17 mouse cellular contexts compared by ENCODE assay signal in the genomic region with DNA sequence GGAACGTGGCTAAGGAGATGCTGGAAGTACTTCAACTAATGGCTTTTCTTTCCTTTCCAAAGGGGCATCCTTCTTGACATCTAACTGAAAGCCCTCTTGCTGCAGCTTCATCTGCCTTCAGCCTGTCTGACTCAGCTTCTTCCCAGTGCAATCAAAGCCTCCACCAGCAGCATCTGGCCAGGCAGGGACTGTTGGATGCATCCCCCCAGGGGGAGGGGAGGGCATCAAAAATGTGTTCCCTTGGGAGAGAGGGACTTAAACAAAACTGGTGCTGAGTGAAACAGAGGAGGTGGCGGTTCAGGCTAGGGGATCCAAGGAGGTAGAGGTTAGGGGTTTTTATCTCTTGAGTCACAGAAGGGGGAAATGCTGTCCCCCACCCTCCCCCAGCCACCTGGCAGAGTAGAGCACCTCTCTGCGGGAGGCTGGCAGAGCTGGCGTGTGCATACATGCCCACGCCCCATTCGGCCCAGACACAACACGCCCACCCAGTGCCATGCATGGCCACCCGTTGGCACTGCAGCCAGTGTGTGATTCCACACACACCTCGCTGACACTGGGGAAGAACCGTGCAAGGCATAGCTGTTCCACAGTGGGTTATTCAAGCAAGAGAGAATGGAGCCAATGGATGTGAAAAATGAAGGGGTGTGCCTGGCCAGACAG. TPM values are rescaled to one million over a fixed set of nuclear protein-coding genes. Genes with fewer than 3 reads are reported as not detected.
DNase-seq lines count a peak whose midpoint lies in the region; ATAC-seq lines count a peak whose summit lies in the region.
"Had no signal": no experiment of that assay in that cellular context is flagged by ENCODE, and none has a peak within 500 bp of the region (broad histone marks: within the 10 kb centered on the region; RNA-seq: fewer than 3 reads in every experiment).

No protein-coding gene starts in this region.

- no peaks in the 10 kb centered on the region for H3K27me3 ChIP-seq in forebrain, embryonic 15.5 days
- H3K27me3 ChIP-seq in forebrain, embryonic 11.5 days (ENCODE audit: control insufficient read depth, insufficient read depth, low read length): no peaks in the 10 kb centered on the region
- H3K27me3 ChIP-seq: neural tube, embryonic 12.5 days; Patski had no signal

- H3K9ac ChIP-seq in forebrain, embryonic 15.5 days (replicated peaks): no peak overlapping the region
- no peak overlapping the region for H3K9ac ChIP-seq in forebrain, embryonic 11.5 days (ENCODE audit: low read length)
- H3K9ac ChIP-seq: neural tube, embryonic 12.5 days had no signal

- no peak overlapping the region for H3K27ac ChIP-seq in forebrain, embryonic 15.5 days (replicated peaks)
- H3K27ac ChIP-seq in forebrain, embryonic 11.5 days (ENCODE audit: low read depth, low read length): no peak overlapping the region; the same call in 1 of the 2 replicates
- H3K27ac ChIP-seq: neural tube, embryonic 12.5 days had no signal

- H3K4me1 ChIP-seq in forebrain, embryonic 15.5 days: peaks cover 15% of the 10 kb centered on the region
- H3K4me1 ChIP-seq in forebrain, embryonic 11.5 days (replicated peaks; ENCODE audit: control insufficient read depth, insufficient read depth, low read length): no peaks in the 10 kb centered on the region

- H3K4me3 ChIP-seq in forebrain, embryonic 15.5 days: no peak overlapping the region
- H3K4me3 ChIP-seq in forebrain, embryonic 11.5 days (ENCODE audit: low read depth, low read length): no peak overlapping the region
- H3K4me3 ChIP-seq: neural tube, embryonic 12.5 days had no signal

- no peaks in the 10 kb centered on the region for H3K36me3 ChIP-seq in forebrain, embryonic 15.5 days
- H3K36me3 ChIP-seq in forebrain, embryonic 11.5 days (ENCODE audit: control insufficient read depth, insufficient read depth, low read length): no peaks in the 10 kb centered on the region

- 0 out of 2 replicates have a peak, but pooled peaks have one; percentile 44 for ATAC-seq in forebrain, embryonic 15.5 days (replicated peaks)
- no peak for ATAC-seq in forebrain, embryonic 11.5 days (replicated peaks; ENCODE audit: low FRiP score)
- peak; percentile 74 for ATAC-seq in erythroblast, adult 5-6 weeks (replicated peaks; ENCODE audit: low FRiP score, poor library complexity, severe bottlenecking)
- ATAC-seq in megakaryocyte progenitor cell, adult 5-6 weeks (replicated peaks; ENCODE audit: poor library complexity): peak; percentile 26
- ATAC-seq: Patski had no signal

- no peaks in the 10 kb centered on the region for H3K9me3 ChIP-seq in forebrain, embryonic 15.5 days
- no peaks in the 10 kb centered on the region for H3K9me3 ChIP-seq in forebrain, embryonic 11.5 days (ENCODE audit: control insufficient read depth, low read length)
- H3K9me3 ChIP-seq: neural tube, embryonic 12.5 days had no signal

- 60% methylated on average over 10 of the region's 10 CpGs for WGBS in forebrain, embryonic 15.5 days
- WGBS in forebrain, embryonic 11.5 days: 81% methylated on average over 10 of the region's 10 CpGs

- H3K4me2 ChIP-seq in forebrain, embryonic 15.5 days (replicated peaks): no peak overlapping the region
- H3K4me2 ChIP-seq in forebrain, embryonic 11.5 days (ENCODE audit: low read depth, low read length, severe bottlenecking): no peak overlapping the region
- H3K4me2 ChIP-seq: midbrain, embryonic 11.5 days; neural tube, embryonic 12.5 days had no signal

- DNase-seq in forebrain, embryonic 11.5 days (ENCODE audit: low spot score): no peak
- peak; percentile 57 to 64 for DNase-seq in left cerebral cortex, adult 18-20 months (ENCODE audit: low spot score in 2 of 2)
- DNase-seq in left cerebral cortex, adult 11 months (ENCODE audit: low spot score): no peak
- no peak for DNase-seq in MN1 (ENCODE audit: low spot score)
- DNase-seq in adipocyte (ENCODE audit: low spot score): no peak
- DNase-seq: adrenal gland, postnatal 25 days; cerebellum, adult 8-10 months; right cerebral cortex, postnatal 4 days; thymus, adult 18-20 months had no signal

RNA-seq across cellular contexts. Expression of a gene that starts 18.7 kb away (rescaled TPM):
- polyA plus RNA-seq in forebrain, embryonic 15.5 days (2015; fragmentation: Nextera tagmentation; extraction: Ambion mirVana): 6.8 and 9.2 TPM in 2 replicates
- polyA plus RNA-seq in forebrain, embryonic 11.5 days (2014; fragmentation: Nextera tagmentation; extraction: Ambion mirVana): 13.0 and 17.4 TPM in 2 replicates
- 10 to 100 TPM; 72.0 to 86.1 TPM for total RNA-seq in left cerebral cortex, adult 18-20 months (2021)
- total RNA-seq in erythroblast, adult 5-6 weeks (2015; ENCODE audit: low replicate concordance): 109 and 122 TPM in 2 replicates
- 78.9 and 102 TPM in 2 replicates for total RNA-seq in erythroblast, adult 5-6 weeks (2017; ENCODE audit: low replicate concordance)
- total RNA-seq in megakaryocyte progenitor cell, adult 5-6 weeks (2015): not detected in 2 replicates
- not detected in 2 replicates for total RNA-seq in megakaryocyte progenitor cell, adult 5-6 weeks (2017)

RNA-seq across cellular contexts. Expression of a gene that starts 30.7 kb away (rescaled TPM):
- 0.38 and 0.86 TPM in 2 replicates for polyA plus RNA-seq in forebrain, embryonic 15.5 days (2015; fragmentation: Nextera tagmentation; extraction: Ambion mirVana)
- polyA plus RNA-seq in forebrain, embryonic 11.5 days (2014; fragmentation: Nextera tagmentation; extraction: Ambion mirVana): 0.17 TPM in 1 of 2 replicates, not detected in the other
- total RNA-seq in left cerebral cortex, adult 18-20 months (2021): not detected
- not detected in 2 replicates for total RNA-seq in erythroblast, adult 5-6 weeks (2015; ENCODE audit: low replicate concordance)
- not detected in 2 replicates for total RNA-seq in erythroblast, adult 5-6 weeks (2017; ENCODE audit: low replicate concordance)
- total RNA-seq in megakaryocyte progenitor cell, adult 5-6 weeks (2015): not detected in 2 replicates
- not detected in 2 replicates for total RNA-seq in megakaryocyte progenitor cell, adult 5-6 weeks (2017)
- total RNA-seq: adrenal gland, postnatal 25 days; liver, adult 2 months had no signal
- polyA plus RNA-seq: C2C12; liver, adult 2 months; midbrain, embryonic 11.5 days; neural tube, embryonic 12.5 days had no signal

RNA-seq across cellular contexts. Expression of a gene that starts 44.5 kb away (rescaled TPM):
- 0.66 and 0.75 TPM in 2 replicates for polyA plus RNA-seq in forebrain, embryonic 15.5 days (2015; fragmentation: Nextera tagmentation; extraction: Ambion mirVana)
- polyA plus RNA-seq in forebrain, embryonic 11.5 days (2014; fragmentation: Nextera tagmentation; extraction: Ambion mirVana): 0.48 and 0.64 TPM in 2 replicates
- total RNA-seq in left cerebral cortex, adult 18-20 months (2021): 1 to 10 TPM in 1 of 2 experiments, under 1 TPM in 1; 0.84 to 2.0 TPM
- not detected in 2 replicates for total RNA-seq in erythroblast, adult 5-6 weeks (2015; ENCODE audit: low replicate concordance)
- total RNA-seq in erythroblast, adult 5-6 weeks (2017; ENCODE audit: low replicate concordance): not detected in 2 replicates
- not detected in 2 replicates for total RNA-seq in megakaryocyte progenitor cell, adult 5-6 weeks (2015)
- total RNA-seq in megakaryocyte progenitor cell, adult 5-6 weeks (2017): 0.03 TPM in 1 of 2 replicates, not detected in the other
- total RNA-seq: liver, adult 2 months had no signal

Comparison
In these comparisons a context has a peak if more than half of its experiments do, and no peak if none do; other contexts are left out.
1. DNase-seq: peak in left cerebral cortex, adult 18-20 months (2 of 2); none in forebrain, embryonic 11.5 days (single experiment), left cerebral cortex, adult 11 months (single experiment), MN1 (single experiment) and adipocyte (single experiment).
2. RNA of a gene that starts 18.7 kb away (total RNA-seq): 78.9 to 122 TPM in erythroblast, adult 5-6 weeks and 72.0 to 86.1 TPM in left cerebral cortex, adult 18-20 months; not detected in megakaryocyte progenitor cell, adult 5-6 weeks; every median in the first group is over 10 times any median in the second.